Mouse (Mus musculus) CD4-positive naive resting alpha-beta T cell, adult 76 days (primary cell): ENCODE results near the gene Hes6. TPM values are rescaled to one million over a fixed set of nuclear protein-coding genes. Genes with fewer than 3 reads are reported as not detected.

Experiments
- total RNA-seq: library from RNA; stranded (reverse); gene quantifications from one replicate; pipeline ENCODE4 v1.2.4, GENCODE M21; 2023

Gene Hes6
- total RNA-seq: 27.0 TPM

GRCm38 (mm10) chr1:91413898-91414594, at the start of gene Hes6:
Gene Hes6, minus strand, starts transcription at chr1:91414038.

DNA sequence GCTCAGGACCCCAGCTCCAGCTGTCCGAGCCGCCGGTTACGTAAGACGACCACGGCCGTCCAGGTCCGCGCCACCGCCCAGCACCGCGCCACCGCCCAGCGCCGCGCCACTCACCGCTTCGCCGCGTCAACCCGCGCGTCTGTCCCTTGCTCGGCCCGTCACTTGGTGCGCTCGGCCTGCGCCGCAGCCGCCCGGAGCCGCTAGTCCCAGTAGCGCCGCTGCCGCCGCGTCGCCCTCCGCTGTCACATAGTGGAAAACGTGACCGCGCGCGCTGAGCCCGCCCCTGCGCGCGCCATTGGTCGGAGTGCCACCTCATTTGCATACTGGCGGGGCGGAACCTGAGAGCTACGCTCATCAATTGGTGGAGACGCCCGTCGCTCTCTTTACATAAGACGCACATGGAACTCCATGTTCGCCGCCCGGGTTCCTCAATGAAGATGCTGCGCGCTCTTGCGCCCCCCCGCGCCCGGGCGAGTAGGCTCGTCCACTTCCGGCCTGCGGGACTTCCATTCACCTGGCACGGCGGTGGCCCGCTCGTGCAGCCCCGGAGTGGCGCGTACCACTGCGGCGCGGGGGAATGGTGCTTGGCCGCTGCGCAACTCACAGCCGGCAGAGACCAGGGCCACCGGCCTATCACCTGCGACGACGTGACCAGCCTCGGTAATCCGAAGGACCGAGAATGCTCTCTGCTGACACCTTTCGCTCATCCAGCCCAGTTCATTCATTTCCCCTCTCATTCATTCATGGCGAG, 45.4 kb upstream of the Hes6 start, which contains the start of gene Per2:
Gene Per2 (minus strand): TSS at position 266 of the 751 bp plus-strand sequence.

DNA sequence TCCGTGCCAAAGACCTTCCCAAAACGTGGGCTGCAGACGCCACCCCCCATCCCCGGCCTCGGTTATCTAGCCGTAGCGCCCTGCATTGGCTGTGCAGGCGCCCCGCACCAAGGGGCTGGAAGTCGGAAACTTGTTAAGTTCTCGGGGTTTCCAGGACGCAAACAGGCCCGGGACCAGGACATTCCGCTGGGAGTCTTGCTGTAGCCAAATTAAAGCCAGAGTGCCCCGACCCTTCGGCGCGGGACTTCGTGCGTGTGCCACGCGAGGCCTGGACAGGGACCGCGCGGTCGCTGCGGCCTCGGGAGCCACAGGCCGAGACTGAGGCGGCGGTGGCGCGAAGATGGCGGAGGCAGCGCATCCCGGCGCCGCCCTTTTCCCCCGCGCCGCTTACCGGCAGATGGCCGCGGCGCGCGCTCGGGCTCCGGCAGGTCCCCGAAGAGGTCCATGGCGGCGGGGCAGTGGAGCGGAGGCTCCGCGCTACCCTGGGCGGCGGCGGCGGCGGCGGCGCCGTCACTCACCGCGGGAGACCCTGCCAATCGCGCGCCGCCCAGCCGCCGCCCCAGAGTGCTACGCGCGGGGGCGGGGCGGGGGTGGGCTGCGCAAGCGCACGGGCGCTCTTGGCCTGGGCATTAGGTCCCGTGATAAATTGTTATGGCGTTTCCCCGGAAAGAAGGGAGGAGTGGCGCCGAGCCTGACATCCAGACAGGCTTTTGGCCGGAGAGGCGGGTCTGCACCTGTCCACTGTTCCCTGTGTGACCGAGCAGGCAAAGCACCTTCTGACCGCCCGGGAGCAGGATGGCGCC, 15.4 kb downstream of the Hes6 start, which contains the start of gene Ilkap:
Gene Ilkap (minus strand): TSS at position 556 of the 803 bp plus-strand sequence.

GRCm38 (mm10) chr1:91366215-91367108, 47.4 kb downstream of the Hes6 start, which contains the start of gene Erfe:
Gene Erfe, plus strand, starts transcription at chr1:91366430.

Other genes with a start within 250 kb of the Hes6 start
- gene Ramp1, start 234.2 kb downstream of the Hes6 start, total RNA-seq: 17.5 TPM
- gene Ube2f, start 163.7 kb downstream of the Hes6 start, total RNA-seq: 55.4 TPM
- gene Scly, start 115.7 kb downstream of the Hes6 start, total RNA-seq: 16.3 TPM
- gene Espnl, start 92.0 kb downstream of the Hes6 start, total RNA-seq: 0.23 TPM
- gene Klhl30, start 63.0 kb downstream of the Hes6 start, total RNA-seq: not detected
- gene Erfe, start 47.6 kb downstream of the Hes6 start, total RNA-seq: 0.62 TPM
- gene Ilkap, start 15.2 kb downstream of the Hes6 start, total RNA-seq: 146 TPM
- 16.4 TPM for gene Per2, start 45.3 kb upstream of the Hes6 start, total RNA-seq
- 4.8 TPM for gene Traf3ip1, start 80.6 kb upstream of the Hes6 start, total RNA-seq
- gene Asb1, start 126.5 kb upstream of the Hes6 start, total RNA-seq: 9.3 TPM